Mouse (Mus musculus) CH12.LX (cell line): Measurements from ENCODE around the gene Lrrn4cl. TPM values are rescaled to one million over a fixed set of nuclear protein-coding genes. Genes with fewer than 3 reads are reported as not detected.

Source experiments
- DNase-seq: peaks from one replicate; pipeline ENCODE4 v3.0.0-alpha.2; 2013; ENCODE audit errors: extremely low read depth
- H3K27ac ChIP-seq: 2 replicates; pipeline ENCODE4 v1.5.1; 2012; ENCODE audit warnings: low read depth, mild to moderate bottlenecking, control low read depth, moderate library complexity; ENCODE audit not compliant: insufficient read depth
- H3K27me3 ChIP-seq: replicated peaks from 2 replicates; pipeline ENCODE3; 2012; ENCODE audit warnings: inconsistent platforms
- H3K36me3 ChIP-seq, 2 experiments: replicated peaks in 1 of 2; 2 replicates each; pipeline versions ENCODE3 to v1.6.1; 2012; ENCODE audit warnings: inconsistent platforms in 1 of 2, low read length in 1 of 2, mild to moderate bottlenecking in 1 of 2, mixed read lengths in 1 of 2, moderate library complexity in 1 of 2; ENCODE audit not compliant: control insufficient read depth in 1 of 2, insufficient read depth in 1 of 2
- H3K4me1 ChIP-seq, 2 experiments: 2 replicates each; pipeline ENCODE4 v1.6.1; 2012; ENCODE audit warnings: inconsistent platforms in 1 of 2, moderate library complexity in 1 of 2; ENCODE audit not compliant: insufficient read depth in 2 of 2, control insufficient read depth in 1 of 2
- H3K4me2 ChIP-seq: 2 replicates; pipeline ENCODE4 v1.6.1; 2012; ENCODE audit warnings: low read depth, mild to moderate bottlenecking, control low read depth; ENCODE audit not compliant: poor library complexity, insufficient read depth, severe bottlenecking
- H3K4me3 ChIP-seq, 3 experiments: fragments of 150-350 bp in 1 of 3; sonication (generic) in 1 of 3; replicated peaks in 1 of 3; 2 replicates each; pipeline versions ENCODE3 to v1.5.1; 2011 to 2012; ENCODE audit warnings: low read depth in 2 of 3, low read length in 2 of 3, mild to moderate bottlenecking in 2 of 3, moderate library complexity in 2 of 3, control low read depth in 1 of 3, improper control_type of control experiment in 1 of 3, inconsistent platforms in 1 of 3, mixed read lengths in 1 of 3; ENCODE audit not compliant: poor library complexity in 1 of 3
- H3K79me2 ChIP-seq: replicated peaks from 2 replicates; pipeline ENCODE4 v1.6.1; 2012; ENCODE audit warnings: mild to moderate bottlenecking, moderate library complexity; ENCODE audit not compliant: control insufficient read depth, poor library complexity, insufficient read depth, severe bottlenecking; ENCODE audit errors: extremely low read depth
- H3K9ac ChIP-seq: 2 replicates; pipeline ENCODE4 v1.6.1; 2012; ENCODE audit warnings: low read depth, mild to moderate bottlenecking, control low read depth, moderate library complexity; ENCODE audit not compliant: insufficient read depth
- H3K9me3 ChIP-seq: replicated peaks from 2 replicates; pipeline ENCODE3; 2012; ENCODE audit warnings: low read length, inconsistent platforms, mixed read lengths
- BHLHE40 ChIP-seq: IDR thresholded peaks from 2 replicates; pipeline ENCODE4 v1.6.1; 2011; ENCODE audit warnings: mild to moderate bottlenecking, low read depth, low read length, improper control_type of control experiment
- CHD2 ChIP-seq: IDR thresholded peaks from 2 replicates; pipeline ENCODE4 v1.6.1; 2011; ENCODE audit warnings: low read length, improper control_type of control experiment
- ELF1 ChIP-seq: IDR thresholded peaks from 2 replicates; pipeline ENCODE4 v1.6.1; 2014; ENCODE audit warnings: low read depth, mild to moderate bottlenecking, inconsistent platforms, low read length, improper control_type of control experiment
- HCFC1 ChIP-seq: IDR thresholded peaks from 2 replicates; pipeline ENCODE4 v1.6.1; 2012; ENCODE audit warnings: low read depth, mild to moderate bottlenecking, inconsistent platforms, low read length, improper control_type of control experiment
- KAT2A ChIP-seq: IDR thresholded peaks from 2 replicates; pipeline ENCODE4 v1.6.1; 2012; ENCODE audit warnings: low read length, improper control_type of control experiment, inconsistent platforms; ENCODE audit not compliant: insufficient replicate concordance
- MAX ChIP-seq: IDR thresholded peaks from 2 replicates; pipeline ENCODE4 v1.6.1; 2011; ENCODE audit warnings: low read length, improper control_type of control experiment
- MAZ ChIP-seq: IDR thresholded peaks from 2 replicates; pipeline ENCODE4 v1.6.1; 2012; ENCODE audit warnings: low read depth, mild to moderate bottlenecking, inconsistent platforms, low read length, improper control_type of control experiment, moderate library complexity
- MEF2A ChIP-seq: IDR thresholded peaks from 2 replicates; pipeline ENCODE4 v1.6.1; 2014; ENCODE audit warnings: low read depth, mild to moderate bottlenecking, inconsistent platforms, low read length, improper control_type of control experiment, borderline replicate concordance
- MYC ChIP-seq: IDR thresholded peaks from 2 replicates; pipeline ENCODE4 v1.6.1; 2011; ENCODE audit warnings: low read depth, mild to moderate bottlenecking, improper control_type of control experiment, low read length
- NELFE ChIP-seq: IDR thresholded peaks from 2 replicates; pipeline ENCODE4 v1.6.1; 2011; ENCODE audit warnings: low read depth, low read length, improper control_type of control experiment
- NRF1 ChIP-seq: IDR thresholded peaks from 2 replicates; pipeline ENCODE4 v1.6.1; 2014; ENCODE audit warnings: low read depth, mild to moderate bottlenecking, inconsistent platforms, low read length, improper control_type of control experiment, moderate library complexity
- PAX5 ChIP-seq: IDR thresholded peaks from 2 replicates; pipeline ENCODE4 v1.6.1; 2012; ENCODE audit warnings: low read length, inconsistent platforms, mixed read lengths
- RAD21 ChIP-seq: IDR thresholded peaks from 2 replicates; pipeline ENCODE4 v1.6.1; 2011; ENCODE audit warnings: low read depth, mild to moderate bottlenecking, low read length, improper control_type of control experiment, moderate library complexity
- TBP ChIP-seq: conservative IDR thresholded peaks from 2 replicates; pipeline ENCODE4 v1.6.1; 2011; ENCODE audit warnings: low read depth, low read length, improper control_type of control experiment
- ZC3H11A ChIP-seq: IDR thresholded peaks from 2 replicates; pipeline ENCODE4 v1.6.1; 2012; ENCODE audit warnings: low read depth, mild to moderate bottlenecking, inconsistent platforms, low read length, improper control_type of control experiment
- ZMIZ1 ChIP-seq: IDR thresholded peaks from 2 replicates; pipeline ENCODE4 v1.6.1; 2012; ENCODE audit warnings: low read depth, mild to moderate bottlenecking, inconsistent platforms, low read length, improper control_type of control experiment
- dilution Hi-C: fragments of 300-500 bp; cut with MboI; formaldehyde crosslinking; loops from 2 replicates; pipeline ENCODE4 v1.14.3; 2020; ENCODE audit warnings: low sequenced_read_pairs; ENCODE audit not compliant: extremely low pct_unique_long_range_greater_than_20kb, extremely low pct_ligation_motif_present
- in situ Hi-C: fragments of 300-500 bp; cut with MboI; formaldehyde crosslinking; loops from 3 replicates; pipeline ENCODE4 v1.14.3; 2019; ENCODE audit warnings: low sequenced_read_pairs, low pct_ligation_motif_present, low pct_unique_long_range_greater_than_20kb, mixed read lengths
- polyA plus RNA-seq: library from polyadenylated mRNA; unstranded; fragments of >175 nt; gene quantifications from 2 replicates; pipeline ENCODE4 v1.2.1, GENCODE M21; 2012; ENCODE audit warnings: low read depth; ENCODE audit not compliant: insufficient read length
- total RNA-seq, 2 experiments: library from RNA; depleted of rRNA; stranded (reverse); fragments of 300-350 nt in 1 of 2; fragments of >200 nt in 1 of 2; gene quantifications; 2 replicates each; pipeline ENCODE4 v1.2.3; 2012 to 2014

Lrrn4cl gene
- total and polyA plus RNA-seq, 3 experiments: 0.17 to 0.41 (median 0.31) TPM

GRCm38 (mm10) chr19:8830664-8831063 is 19.9 kb upstream of the Lrrn4cl start:
- Histone ChIP-seq H3K4me1 (peaks cover 0 to 4% of the 10 kb centered on the region in 2 experiments; a peak in 2 of 4 replicates), H3K79me2 (peaks cover 15% of the 10 kb centered on the region), H3K27ac (no peak overlapping the region), H3K36me3 (peaks cover 79 to 96% of the 10 kb centered on the region in 2 experiments), H3K4me3 (no peak overlapping the region), H3K9me3 (no peaks in the 10 kb centered on the region), H3K4me2 (no peak overlapping the region), H3K27me3 (no peaks in the 10 kb centered on the region), H3K9ac (no peak overlapping the region)
- no peak for DNase-seq
- dilution Hi-C loops: no loop called here
- in situ Hi-C loops: loop anchor here (25.0 kb wide), 1 partner anchor 1032 kb away; no protein-coding TSS in a partner anchor
- TF ChIP-seq TBP: no peak
- no peak for TF ChIP-seq MAZ
- no peak for TF ChIP-seq RAD21
- no peak for TF ChIP-seq NRF1
- no peak for TF ChIP-seq MEF2A
- TF ChIP-seq MYC: no peak
- TF ChIP-seq CHD2: no peak
- TF ChIP-seq ZC3H11A: no peak
- TF ChIP-seq BHLHE40: no peak
- TF ChIP-seq ELF1: no peak
- no peak for TF ChIP-seq KAT2A
- TF ChIP-seq, all 38 proteins: peak for 0

GRCm38 (mm10) chr19:8831262-8831661 is 19.3 kb upstream of the Lrrn4cl start:
- Histone ChIP-seq H3K36me3 (peaks cover 76 to 96% of the 10 kb centered on the region in 2 experiments), H3K4me1 (peaks cover 0 to 7% of the 10 kb centered on the region in 2 experiments; a peak in 2 of 4 replicates), H3K27ac (no peak overlapping the region), H3K9ac (no peak overlapping the region), H3K4me2 (no peak overlapping the region), H3K79me2 (peaks cover 12% of the 10 kb centered on the region), H3K4me3 (no peak overlapping the region), H3K27me3 (no peaks in the 10 kb centered on the region), H3K9me3 (no peaks in the 10 kb centered on the region)
- in situ Hi-C loops: loop anchor here (25.0 kb wide), 1 partner anchor 1031 kb away; no protein-coding TSS in a partner anchor
- TF ChIP-seq PAX5: no peak
- TF ChIP-seq MYC: no peak
- TF ChIP-seq ZMIZ1: no peak
- TF ChIP-seq MAX: no peak
- no peak for TF ChIP-seq NELFE
- TF ChIP-seq HCFC1: no peak
- TF ChIP-seq KAT2A: no peak
- DNase-seq: no peak
- dilution Hi-C loops: no loop called here
